Mouse (Mus musculus): ENCODE results near the gene Entpd1. TPM values are rescaled to one million over a fixed set of nuclear protein-coding genes. Genes with fewer than 3 reads are reported as not detected.

The Entpd1 gene
- polyA plus RNA-seq, 1 experiment from 2014 or later = 8.5 TPM

GRCm38 (mm10) chr19:40646379-40646778 is 34.2 kb downstream of the Entpd1 start:
- DNase-seq (ENCODE audit: low spot score) = no peak
- WGBS = 69% methylated on average over 6 of the region's 6 CpGs
- H3K9ac ChIP-seq (ENCODE audit: low read depth, low read length) = no peak overlapping the region

GRCm38 (mm10) chr19:40647319-40648158 is 35.4 kb downstream of the Entpd1 start:
- Histone ChIP-seq H3K36me3 (ENCODE audit: control insufficient read depth, insufficient read depth, low read length) (no peaks in the 10 kb centered on the region), H3K4me3 (ENCODE audit: low read depth, low read length) (no peak overlapping the region), H3K9ac (ENCODE audit: low read depth, low read length) (no peak overlapping the region), H3K4me1 (replicated peaks; ENCODE audit: control insufficient read depth, insufficient read depth, low read length) (no peaks in the 10 kb centered on the region), H3K4me2 (replicated peaks; ENCODE audit: low read depth, low read length) (no peak overlapping the region), H3K9me3 (ENCODE audit: control insufficient read depth, low read length) (no peaks in the 10 kb centered on the region), H3K27ac (ENCODE audit: low read depth, low read length) (no peak overlapping the region), H3K27me3 (ENCODE audit: control insufficient read depth, insufficient read depth, low read length) (no peaks in the 10 kb centered on the region)
- ATAC-seq (ENCODE audit: low FRiP score) = no peak
- no peak for DNase-seq (ENCODE audit: low spot score)
- WGBS = 64% methylated on average over 9 of the region's 9 CpGs

More at GRCm38 (mm10) chr19:40646379-40646778, 34.2 kb downstream of the Entpd1 start:
- no peaks in the 10 kb centered on the region for H3K9me3 ChIP-seq (ENCODE audit: control insufficient read depth, low read length)
- H3K27ac ChIP-seq (ENCODE audit: low read depth, low read length) = no peak overlapping the region
- H3K4me3 ChIP-seq (ENCODE audit: low read depth, low read length) = no peak overlapping the region
- no peaks in the 10 kb centered on the region for H3K4me1 ChIP-seq (replicated peaks; ENCODE audit: control insufficient read depth, insufficient read depth, low read length)
- H3K36me3 ChIP-seq (ENCODE audit: control insufficient read depth, insufficient read depth, low read length) = no peaks in the 10 kb centered on the region
- ATAC-seq (ENCODE audit: low FRiP score) = no peak
- no peak overlapping the region for H3K4me2 ChIP-seq (replicated peaks; ENCODE audit: low read depth, low read length)
- no peaks in the 10 kb centered on the region for H3K27me3 ChIP-seq (ENCODE audit: control insufficient read depth, insufficient read depth, low read length)

GRCm38 (mm10) chr19:40650090-40650489 is 37.9 kb downstream of the Entpd1 start:
- Histone ChIP-seq H3K27me3 (ENCODE audit: control insufficient read depth, insufficient read depth, low read length) (no peaks in the 10 kb centered on the region), H3K27ac (ENCODE audit: low read depth, low read length) (no peak overlapping the region), H3K9ac (ENCODE audit: low read depth, low read length) (no peak overlapping the region), H3K4me1 (replicated peaks; ENCODE audit: control insufficient read depth, insufficient read depth, low read length) (no peaks in the 10 kb centered on the region), H3K9me3 (ENCODE audit: control insufficient read depth, low read length) (no peaks in the 10 kb centered on the region), H3K36me3 (ENCODE audit: control insufficient read depth, insufficient read depth, low read length) (no peaks in the 10 kb centered on the region), H3K4me3 (ENCODE audit: low read depth, low read length) (no peak overlapping the region), H3K4me2 (replicated peaks; ENCODE audit: low read depth, low read length) (no peak overlapping the region)
- 76% methylated on average over 5 of the region's 5 CpGs for WGBS
- ATAC-seq (ENCODE audit: low FRiP score) = no peak
- DNase-seq (ENCODE audit: low spot score) = no peak

- no peak for ATAC-seq (ENCODE audit: low FRiP score)
- Histone ChIP-seq H3K36me3 (ENCODE audit: control insufficient read depth, insufficient read depth, low read length) (no peaks in the 10 kb centered on the region), H3K9me3 (ENCODE audit: control insufficient read depth, low read length) (no peaks in the 10 kb centered on the region), H3K4me2 (replicated peaks; ENCODE audit: low read depth, low read length) (no peak overlapping the region), H3K27ac (ENCODE audit: low read depth, low read length) (no peak overlapping the region), H3K9ac (ENCODE audit: low read depth, low read length) (no peak overlapping the region), H3K4me1 (replicated peaks; ENCODE audit: control insufficient read depth, insufficient read depth, low read length) (no peaks in the 10 kb centered on the region), H3K4me3 (ENCODE audit: low read depth, low read length) (no peak overlapping the region), H3K27me3 (ENCODE audit: control insufficient read depth, insufficient read depth, low read length) (no peaks in the 10 kb centered on the region)
- 88% methylated on average over 5 of the region's 5 CpGs for WGBS
- no peak for DNase-seq (ENCODE audit: low spot score)
Observed at GRCm38 (mm10) chr19:40656207-40656606, 44.0 kb downstream of the Entpd1 start.

GRCm38 (mm10) chr19:40658281-40658680 is 46.1 kb downstream of the Entpd1 start:
- Histone ChIP-seq H3K4me1 (replicated peaks; ENCODE audit: control insufficient read depth, insufficient read depth, low read length) (no peaks in the 10 kb centered on the region), H3K27ac (ENCODE audit: low read depth, low read length) (no peak overlapping the region), H3K9ac (ENCODE audit: low read depth, low read length) (no peak overlapping the region), H3K4me3 (ENCODE audit: low read depth, low read length) (no peak overlapping the region), H3K9me3 (ENCODE audit: control insufficient read depth, low read length) (no peaks in the 10 kb centered on the region), H3K27me3 (ENCODE audit: control insufficient read depth, insufficient read depth, low read length) (no peaks in the 10 kb centered on the region), H3K4me2 (replicated peaks; ENCODE audit: low read depth, low read length) (no peak overlapping the region), H3K36me3 (ENCODE audit: control insufficient read depth, insufficient read depth, low read length) (no peaks in the 10 kb centered on the region)
- DNase-seq (ENCODE audit: low spot score) (no peak), ATAC-seq (ENCODE audit: low FRiP score) (no peak)
- 76% methylated on average over 6 of the region's 6 CpGs for WGBS

GRCm38 (mm10) chr19:40658935-40659334 is 46.8 kb downstream of the Entpd1 start:
- Histone ChIP-seq H3K4me2 (replicated peaks; ENCODE audit: low read depth, low read length) (no peak overlapping the region), H3K36me3 (ENCODE audit: control insufficient read depth, insufficient read depth, low read length) (no peaks in the 10 kb centered on the region), H3K4me3 (ENCODE audit: low read depth, low read length) (no peak overlapping the region), H3K9ac (ENCODE audit: low read depth, low read length) (no peak overlapping the region), H3K27me3 (ENCODE audit: control insufficient read depth, insufficient read depth, low read length) (no peaks in the 10 kb centered on the region), H3K27ac (ENCODE audit: low read depth, low read length) (no peak overlapping the region), H3K9me3 (ENCODE audit: control insufficient read depth, low read length) (no peaks in the 10 kb centered on the region), H3K4me1 (replicated peaks; ENCODE audit: control insufficient read depth, insufficient read depth, low read length) (no peaks in the 10 kb centered on the region)
- ATAC-seq (ENCODE audit: low FRiP score) (no peak), DNase-seq (ENCODE audit: low spot score) (no peak)
- WGBS = 44% methylated on average over 5 of the region's 5 CpGs

- DNase-seq (ENCODE audit: low spot score) = peak; percentile 65
- Histone ChIP-seq H3K4me1 (replicated peaks; ENCODE audit: control insufficient read depth, insufficient read depth, low read length) (no peaks in the 10 kb centered on the region), H3K27ac (ENCODE audit: low read depth, low read length) (peak overlapping the region; percentile 58), H3K4me3 (ENCODE audit: low read depth, low read length) (peak overlapping the region; percentile 30), H3K36me3 (ENCODE audit: control insufficient read depth, insufficient read depth, low read length) (no peaks in the 10 kb centered on the region), H3K9me3 (ENCODE audit: control insufficient read depth, low read length) (no peaks in the 10 kb centered on the region), H3K9ac (ENCODE audit: low read depth, low read length) (peak overlapping the region; percentile 54), H3K4me2 (replicated peaks; ENCODE audit: low read depth, low read length) (peak overlapping the region; percentile 55), H3K27me3 (ENCODE audit: control insufficient read depth, insufficient read depth, low read length) (no peaks in the 10 kb centered on the region)
- peak; percentile 89 for ATAC-seq (ENCODE audit: low FRiP score)
- 2% methylated on average over 16 of the region's 16 CpGs for WGBS
Observed at GRCm38 (mm10) chr19:40659651-40660478, 47.7 kb downstream of the Entpd1 start.

- ATAC-seq (ENCODE audit: low FRiP score) (peak; percentile 44), DNase-seq (ENCODE audit: low spot score) (no peak)
- peak overlapping the region; percentile 55 for H3K4me2 ChIP-seq (replicated peaks; ENCODE audit: low read depth, low read length)
- WGBS = 11% methylated on average over 9 of the region's 9 CpGs
- H3K9ac ChIP-seq (ENCODE audit: low read depth, low read length) = peak overlapping the region; percentile 54
- H3K4me3 ChIP-seq (ENCODE audit: low read depth, low read length) = peak overlapping the region; percentile 30
- no peaks in the 10 kb centered on the region for H3K9me3 ChIP-seq (ENCODE audit: control insufficient read depth, low read length)
- H3K27me3 ChIP-seq (ENCODE audit: control insufficient read depth, insufficient read depth, low read length) = no peaks in the 10 kb centered on the region
- H3K27ac ChIP-seq (ENCODE audit: low read depth, low read length) = peak overlapping the region; percentile 58
- no peaks in the 10 kb centered on the region for H3K36me3 ChIP-seq (ENCODE audit: control insufficient read depth, insufficient read depth, low read length)
- H3K4me1 ChIP-seq (replicated peaks; ENCODE audit: control insufficient read depth, insufficient read depth, low read length) = no peaks in the 10 kb centered on the region
Observed at GRCm38 (mm10) chr19:40660510-40660909, 48.3 kb downstream of the Entpd1 start.
